Mouse (Mus musculus): ENCODE measurements around the gene Yif1b.

Yif1b gene

GRCm38 (mm10) chr7:29248261-29248841 lies 10.2 kb downstream of the Yif1b start, which contains the start of gene 2200002D01Rik:
TSS of gene 2200002D01Rik (minus strand) at chr7:29248466.
- TF ChIP-seq POU5F1 (IDR thresholded peaks at IDR 0.05; ENCODE audit: borderline replicate concordance, low read length) (no peak), CTCF (conservative IDR thresholded peaks at IDR 0.05; ENCODE audit: low read length) (no peak), NANOG (IDR thresholded peaks at IDR 0.05; ENCODE audit: borderline replicate concordance, low read length) (no peak)
- Histone ChIP-seq H3K4me1 (replicated peaks; ENCODE audit: low read depth, low read length) (peaks cover 76% of the 10 kb centered on the region), H3K4me3 (replicated peaks; ENCODE audit: low read length) (peak within 1 kb of the TSS; percentile 74), H3K36me3 (ENCODE audit: insufficient read depth, low read length) (peaks cover 34% of the 10 kb centered on the region), H3K27me3 (ENCODE audit: insufficient read depth, low read length) (no peaks in the 10 kb centered on the region), H3K9me3 (ENCODE audit: low read length) (no peaks in the 10 kb centered on the region)

DNA sequence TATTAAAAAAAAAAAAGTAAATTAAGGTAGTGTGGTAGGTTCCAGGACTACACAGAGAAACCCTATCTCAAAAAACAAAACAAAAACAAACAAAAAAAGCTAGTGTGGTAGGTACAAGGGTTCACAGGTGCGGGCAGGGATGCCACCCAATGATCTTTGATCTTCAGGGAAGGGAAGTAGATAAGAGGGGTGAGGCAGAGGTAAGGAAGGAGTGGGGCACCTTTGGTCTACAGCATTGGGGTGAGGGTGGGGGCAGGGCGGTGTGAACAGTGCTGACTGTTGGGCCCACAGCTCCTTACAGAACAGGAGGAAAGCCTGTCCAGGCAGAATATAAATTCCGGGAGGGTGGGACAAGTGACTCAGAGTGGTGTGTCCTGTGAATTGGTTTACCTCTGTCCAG lies 13.0 kb downstream of the Yif1b start:
- H3K9me3 ChIP-seq (ENCODE audit: low read length), result no peaks in the 10 kb centered on the region
- peaks cover 40% of the 10 kb centered on the region for H3K36me3 ChIP-seq (ENCODE audit: insufficient read depth, low read length)
- no peaks in the 10 kb centered on the region for H3K27me3 ChIP-seq (ENCODE audit: insufficient read depth, low read length)
- no peak overlapping the region for H3K4me3 ChIP-seq (replicated peaks; ENCODE audit: low read length)
- TF ChIP-seq NANOG (IDR thresholded peaks at IDR 0.05; ENCODE audit: borderline replicate concordance, low read length) (no peak), POU5F1 (IDR thresholded peaks at IDR 0.05; ENCODE audit: borderline replicate concordance, low read length) (no peak), CTCF (conservative IDR thresholded peaks at IDR 0.05; ENCODE audit: low read length) (no peak)
- peaks cover 54% of the 10 kb centered on the region for H3K4me1 ChIP-seq (replicated peaks; ENCODE audit: low read depth, low read length)

DNA sequence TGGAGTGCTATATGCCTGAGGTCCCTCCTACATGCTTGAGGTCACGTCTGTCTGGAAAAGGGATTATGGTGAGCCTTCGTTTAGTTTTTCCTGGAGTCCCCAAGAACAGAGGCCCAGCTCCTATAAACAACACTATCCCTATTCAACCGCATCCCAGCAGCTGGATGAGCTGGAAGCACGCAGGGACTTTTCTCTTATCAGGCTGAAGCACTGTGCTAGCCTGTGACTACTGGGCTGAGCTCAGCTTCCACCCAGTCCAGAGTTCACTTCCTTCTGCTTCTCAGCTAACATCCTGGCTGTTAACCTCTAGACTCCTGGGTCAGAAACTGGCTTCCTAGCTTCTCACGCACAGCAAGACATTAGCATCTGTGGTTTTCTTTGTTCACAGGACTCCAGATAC lies 15.7 kb downstream of the Yif1b start:
- Histone ChIP-seq H3K4me3 (replicated peaks; ENCODE audit: low read length) (no peak overlapping the region), H3K9me3 (ENCODE audit: low read length) (no peaks in the 10 kb centered on the region), H3K27me3 (ENCODE audit: insufficient read depth, low read length) (no peaks in the 10 kb centered on the region), H3K36me3 (ENCODE audit: insufficient read depth, low read length) (peaks cover 52% of the 10 kb centered on the region), H3K4me1 (replicated peaks; ENCODE audit: low read depth, low read length) (peaks cover 39% of the 10 kb centered on the region)
- TF ChIP-seq CTCF (conservative IDR thresholded peaks at IDR 0.05; ENCODE audit: low read length) (no peak), NANOG (IDR thresholded peaks at IDR 0.05; ENCODE audit: borderline replicate concordance, low read length) (no peak), POU5F1 (IDR thresholded peaks at IDR 0.05; ENCODE audit: borderline replicate concordance, low read length) (no peak)

GRCm38 (mm10) chr7:29255875-29256274 lies 17.7 kb downstream of the Yif1b start:
- TF ChIP-seq CTCF (conservative IDR thresholded peaks at IDR 0.05; ENCODE audit: low read length), result no peak
- no peak for TF ChIP-seq NANOG (IDR thresholded peaks at IDR 0.05; ENCODE audit: borderline replicate concordance, low read length)
- no peaks in the 10 kb centered on the region for H3K9me3 ChIP-seq (ENCODE audit: low read length)
- H3K4me3 ChIP-seq (replicated peaks; ENCODE audit: low read length), result no peak overlapping the region
- peaks cover 70% of the 10 kb centered on the region for H3K36me3 ChIP-seq (ENCODE audit: insufficient read depth, low read length)
- H3K4me1 ChIP-seq (replicated peaks; ENCODE audit: low read depth, low read length), result peaks cover 45% of the 10 kb centered on the region
- H3K27me3 ChIP-seq (ENCODE audit: insufficient read depth, low read length), result no peaks in the 10 kb centered on the region

GRCm38 (mm10) chr7:29257368-29257767 lies 19.2 kb downstream of the Yif1b start:
- no peaks in the 10 kb centered on the region for H3K9me3 ChIP-seq (ENCODE audit: low read length)
- no peaks in the 10 kb centered on the region for H3K27me3 ChIP-seq (ENCODE audit: insufficient read depth, low read length)
- no peak overlapping the region for H3K4me3 ChIP-seq (replicated peaks; ENCODE audit: low read length)
- peaks cover 55% of the 10 kb centered on the region for H3K4me1 ChIP-seq (replicated peaks; ENCODE audit: low read depth, low read length)
- peaks cover 84% of the 10 kb centered on the region for H3K36me3 ChIP-seq (ENCODE audit: insufficient read depth, low read length)
- TF ChIP-seq NANOG (IDR thresholded peaks at IDR 0.05; ENCODE audit: borderline replicate concordance, low read length) (no peak), CTCF (conservative IDR thresholded peaks at IDR 0.05; ENCODE audit: low read length) (no peak), POU5F1 (IDR thresholded peaks at IDR 0.05; ENCODE audit: borderline replicate concordance, low read length) (no peak)

DNA sequence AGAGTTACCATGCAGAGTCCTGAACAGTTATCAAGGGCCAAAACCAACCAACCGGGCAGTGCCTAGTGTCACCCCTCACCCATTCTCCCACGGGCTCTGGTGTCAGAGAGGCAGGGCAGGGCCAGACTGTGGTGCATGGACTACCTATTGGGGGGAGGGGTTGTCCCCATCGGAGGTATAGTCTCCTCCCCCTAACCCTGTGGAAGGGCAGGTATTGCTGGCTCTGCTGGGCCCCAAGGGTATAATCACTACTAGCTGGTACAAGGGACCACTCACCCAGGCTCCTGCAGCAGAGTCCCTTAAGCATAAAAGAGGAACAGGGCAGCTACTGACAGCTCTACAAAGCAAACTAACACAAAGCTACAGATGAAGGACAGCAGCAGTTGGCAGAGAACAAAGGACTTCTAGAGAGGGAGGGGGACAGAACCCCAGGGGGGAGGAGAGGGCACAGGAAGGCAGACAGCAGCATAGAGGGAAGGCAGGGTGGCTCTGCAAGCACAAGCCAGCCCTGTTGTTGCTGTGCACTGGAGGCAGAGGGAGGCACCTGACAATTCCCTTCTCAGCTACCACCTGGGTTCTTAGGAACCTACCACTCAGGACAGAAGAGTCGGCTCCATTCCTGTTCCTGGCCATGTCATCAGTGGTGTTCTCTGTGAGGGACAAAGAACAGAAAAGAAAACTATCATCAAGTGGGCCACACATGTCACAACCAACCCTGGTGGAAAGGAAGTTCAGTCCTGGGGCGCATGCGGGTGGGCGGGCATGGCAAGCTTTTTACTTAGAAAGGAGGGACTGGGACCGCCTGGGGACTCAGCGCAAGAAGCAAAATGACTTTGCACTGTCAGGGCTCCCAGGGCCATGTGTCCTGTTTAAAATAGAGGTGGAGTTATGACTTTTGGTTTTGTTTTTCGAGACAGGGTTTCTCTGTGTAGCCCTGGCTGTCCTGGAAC lies 21.9 kb downstream of the Yif1b start:
- H3K9me3 ChIP-seq (ENCODE audit: low read length), result no peaks in the 10 kb centered on the region
- H3K27me3 ChIP-seq (ENCODE audit: insufficient read depth, low read length), result no peaks in the 10 kb centered on the region
- peaks cover 70% of the 10 kb centered on the region for H3K4me1 ChIP-seq (replicated peaks; ENCODE audit: low read depth, low read length)
- TF ChIP-seq POU5F1 (IDR thresholded peaks at IDR 0.05; ENCODE audit: borderline replicate concordance, low read length) (no peak), NANOG (IDR thresholded peaks at IDR 0.05; ENCODE audit: borderline replicate concordance, low read length) (no peak), CTCF (conservative IDR thresholded peaks at IDR 0.05; ENCODE audit: low read length) (no peak)
- H3K4me3 ChIP-seq (replicated peaks; ENCODE audit: low read length), result no peak overlapping the region
- H3K36me3 ChIP-seq (ENCODE audit: insufficient read depth, low read length), result peaks cover 96% of the 10 kb centered on the region

GRCm38 (mm10) chr7:29262151-29262550 lies 24.0 kb downstream of the Yif1b start:
- no peak for TF ChIP-seq POU5F1 (IDR thresholded peaks at IDR 0.05; ENCODE audit: borderline replicate concordance, low read length)

GRCm38 (mm10) chr7:29263831-29264230 lies 25.7 kb downstream of the Yif1b start:
- Histone ChIP-seq H3K4me1 (replicated peaks; ENCODE audit: low read depth, low read length) (peaks cover 90% of the 10 kb centered on the region), H3K4me3 (replicated peaks; ENCODE audit: low read length) (no peak overlapping the region), H3K27me3 (ENCODE audit: insufficient read depth, low read length) (no peaks in the 10 kb centered on the region), H3K36me3 (ENCODE audit: insufficient read depth, low read length) (peaks cover 91% of the 10 kb centered on the region), H3K9me3 (ENCODE audit: low read length) (no peaks in the 10 kb centered on the region)
- no peak for TF ChIP-seq CTCF (conservative IDR thresholded peaks at IDR 0.05; ENCODE audit: low read length)
- TF ChIP-seq NANOG (IDR thresholded peaks at IDR 0.05; ENCODE audit: borderline replicate concordance, low read length), result no peak
- TF ChIP-seq POU5F1 (IDR thresholded peaks at IDR 0.05; ENCODE audit: borderline replicate concordance, low read length), result no peak

More at GRCm38 (mm10) chr7:29262151-29262550, 24.0 kb downstream of the Yif1b start:
- Histone ChIP-seq H3K4me1 (replicated peaks; ENCODE audit: low read depth, low read length) (peaks cover 85% of the 10 kb centered on the region), H3K27me3 (ENCODE audit: insufficient read depth, low read length) (no peaks in the 10 kb centered on the region), H3K9me3 (ENCODE audit: low read length) (no peaks in the 10 kb centered on the region), H3K4me3 (replicated peaks; ENCODE audit: low read length) (no peak overlapping the region), H3K36me3 (ENCODE audit: insufficient read depth, low read length) (peaks cover 93% of the 10 kb centered on the region)

Data from E14TG2a.4 (cell line).